Mouse (Mus musculus) cerebellum, adult 2 months (tissue): ENCODE results near the gene Mpv17l2.
A peak's percentile ranks its signal among the peaks of the same experiment; 100 is the strongest.

Experiments
- CTCF ChIP-seq: fragments of 200-500 bp; IDR thresholded peaks from 2 replicates; pipeline ENCODE4 v1.5.1; 2011; ENCODE audit warnings: low read depth, mild to moderate bottlenecking, control low read depth, low read length, moderate library complexity, borderline replicate concordance; ENCODE audit not compliant: insufficient read depth
- POLR2A ChIP-seq: fragments of 200-500 bp; IDR thresholded peaks from 2 replicates; pipeline ENCODE4 v1.6.1; 2011; ENCODE audit warnings: low read length, control low read depth, borderline replicate concordance; ENCODE audit not compliant: insufficient read depth

DNA sequence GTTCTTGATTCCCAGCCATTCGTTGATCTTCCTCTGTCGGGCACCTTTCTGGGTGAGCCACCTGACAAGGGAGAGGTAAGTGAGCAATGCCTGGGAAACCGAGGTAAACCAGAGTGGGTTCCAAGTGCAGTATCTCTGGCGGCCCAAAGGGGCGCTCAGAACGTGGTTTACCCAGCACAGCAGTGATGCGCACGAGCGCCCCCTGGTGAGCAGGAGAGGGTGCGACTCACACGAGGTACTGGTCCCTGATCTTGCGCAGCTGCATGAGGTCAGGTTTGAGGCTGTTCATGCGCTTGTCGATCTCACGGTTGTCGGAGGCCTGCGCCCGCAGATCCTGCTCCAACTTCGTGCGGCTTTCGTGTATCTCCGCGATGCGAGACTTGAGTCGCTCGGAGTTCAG lies 8.6 kb upstream of the Mpv17l2 start:
- TF ChIP-seq CTCF (peak; percentile 100), POLR2A (no peak)
